Mouse (Mus musculus) testis, postnatal 10 days (tissue): Measurements from ENCODE around the gene Raly.

Source experiments
- DNase-seq: peaks from one replicate; pipeline ENCODE4 v3.0.0; 2021; ENCODE audit warnings: low spot score

Gene Raly

DNA sequence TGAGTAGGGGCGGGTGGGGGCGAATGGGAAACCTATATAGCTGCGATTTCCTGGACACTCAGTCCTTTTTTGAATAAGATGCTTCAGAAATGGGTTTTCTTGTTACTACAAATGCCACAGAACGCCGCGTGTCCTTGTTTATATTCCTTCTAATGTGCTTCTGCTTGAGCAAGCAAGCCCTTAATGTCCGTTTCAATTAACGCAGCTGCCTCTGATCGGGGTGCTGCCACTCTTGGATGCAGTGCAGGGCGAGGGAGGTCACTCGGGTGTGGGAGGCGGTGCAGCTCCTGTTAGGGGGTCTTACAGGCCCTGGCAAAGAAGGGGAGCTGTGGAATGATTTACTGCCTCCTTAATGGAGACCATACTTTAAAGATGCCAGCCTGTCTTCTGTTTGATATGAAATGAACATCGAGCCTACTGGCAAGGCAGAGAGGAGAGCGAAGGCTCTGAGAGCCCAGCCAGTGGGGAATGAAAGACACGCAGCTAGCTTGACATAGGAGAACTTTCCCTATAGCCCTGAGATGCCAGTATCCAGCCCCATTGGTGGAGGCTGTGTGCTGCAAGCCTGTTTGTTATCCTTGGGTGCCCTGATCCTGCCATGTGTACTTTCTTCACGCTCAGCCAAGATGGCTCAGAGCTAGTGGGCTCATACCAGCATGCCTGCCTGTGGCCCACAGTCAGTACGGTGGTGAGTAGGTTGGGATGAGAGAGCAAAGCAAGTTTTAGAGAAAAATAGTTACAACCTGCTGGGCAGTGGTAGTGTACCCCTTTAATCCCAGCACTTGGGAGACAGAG, 7.8 kb upstream of the Raly start:
- DNase-seq: no peak

GRCm38 (mm10) chr2:154785284-154785683, 5.6 kb upstream of the Raly start:
- DNase-seq: no peak

GRCm38 (mm10) chr2:154786187-154786586, 4.7 kb upstream of the Raly start:
- no peak for DNase-seq

DNA sequence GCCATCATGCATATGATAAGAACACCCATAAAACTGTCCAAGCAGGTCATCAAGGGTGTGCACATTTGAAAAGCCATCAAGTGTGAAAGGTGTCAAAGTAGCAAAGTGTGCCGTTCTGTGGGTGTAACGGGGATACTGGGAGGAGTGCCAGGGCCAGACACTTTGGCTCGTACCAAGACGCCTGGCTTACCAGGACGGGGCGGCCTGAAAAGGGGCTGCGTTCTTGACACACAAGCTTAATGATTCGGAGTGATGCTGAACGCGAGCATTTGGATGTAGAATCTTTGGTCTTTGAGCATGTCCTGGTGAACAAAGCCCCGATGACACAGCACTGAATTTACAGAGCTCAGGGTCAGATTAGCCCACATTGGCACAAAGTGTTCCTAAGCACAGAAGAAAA, 4.1 kb upstream of the Raly start:
- peak; percentile 55 for DNase-seq

DNA sequence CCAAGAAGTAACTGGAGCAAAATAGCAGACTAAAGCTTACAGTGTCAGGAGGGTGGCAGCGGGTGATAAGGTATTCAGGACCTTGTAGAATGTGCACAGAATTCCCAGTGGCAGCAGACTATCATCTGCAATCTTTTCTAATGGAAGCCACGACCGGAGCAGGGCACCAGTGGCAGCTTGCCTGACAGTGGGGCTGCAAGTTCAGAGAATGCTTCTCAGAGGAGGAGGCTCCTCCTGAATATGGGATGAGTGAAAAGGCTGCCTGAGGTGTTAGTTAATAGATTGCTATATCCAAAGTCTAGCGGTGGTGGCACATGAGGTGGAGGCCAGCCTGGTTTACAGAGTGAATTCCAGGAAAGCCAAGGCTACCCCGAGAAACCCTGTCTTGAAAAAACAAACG, 1.5 kb upstream of the Raly start:
- DNase-seq: no peak

GRCm38 (mm10) chr2:154789977-154790655, 780 bp upstream of the Raly start:
- DNase-seq: no peak

- DNase-seq: peak; percentile 86
Observed at GRCm38 (mm10) chr2:154791661-154792642, 1.1 kb downstream of the Raly start.

GRCm38 (mm10) chr2:154803372-154803771, 12.5 kb downstream of the Raly start:
- no peak for DNase-seq

- no peak for DNase-seq
Observed at GRCm38 (mm10) chr2:154803845-154804244, 12.9 kb downstream of the Raly start.

DNA sequence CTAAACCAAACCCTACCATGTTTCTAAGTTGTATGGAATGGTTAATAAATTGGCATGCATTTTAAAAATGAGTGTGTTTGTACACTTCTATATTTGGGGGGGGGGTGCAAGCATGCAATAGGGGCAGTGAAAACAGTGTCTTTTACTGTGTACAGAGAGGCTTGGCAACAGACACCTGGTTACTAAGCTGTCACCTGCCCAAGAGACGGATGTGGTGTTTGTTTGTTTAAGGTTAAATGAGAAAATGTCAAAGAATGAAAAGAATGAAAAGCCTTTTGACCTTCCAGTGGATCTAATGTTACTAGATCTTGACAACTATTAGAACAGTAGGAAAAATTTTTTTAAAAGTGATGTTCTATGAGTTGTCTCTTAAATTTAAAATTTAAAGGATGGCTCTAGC, 16.8 kb downstream of the Raly start:
- no peak for DNase-seq

DNA sequence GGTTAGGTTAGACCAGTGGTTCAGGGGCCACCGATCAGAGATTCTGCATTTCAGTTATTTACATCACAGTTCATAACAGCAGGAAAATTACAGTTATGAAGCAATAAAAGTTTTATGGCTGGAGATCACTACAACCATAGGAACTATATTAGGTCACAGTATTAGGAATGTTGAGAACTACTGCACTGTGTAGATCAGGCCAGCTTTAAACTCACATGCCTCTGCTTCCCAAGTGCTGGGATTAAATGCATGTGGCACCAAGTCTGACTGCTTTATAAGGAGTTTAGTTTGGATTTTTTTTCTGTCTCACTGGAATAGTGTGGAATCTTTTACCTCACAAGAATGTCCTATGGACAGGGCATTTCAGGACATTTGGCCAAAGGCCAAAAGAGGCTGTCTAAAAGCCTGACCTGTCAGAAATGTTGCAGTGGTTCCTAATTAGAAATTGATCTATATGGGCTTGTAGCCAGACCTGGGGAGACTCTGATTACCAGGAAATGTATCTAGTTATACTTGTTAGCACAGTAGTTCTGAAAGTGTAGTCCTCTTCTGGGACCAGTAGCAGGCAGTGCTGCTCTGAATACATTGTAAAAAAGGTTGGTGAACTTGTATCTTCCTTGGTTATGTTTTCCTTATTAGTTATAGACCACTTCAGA, 18.3 kb downstream of the Raly start:
- no peak for DNase-seq

GRCm38 (mm10) chr2:154810821-154811220, 19.9 kb downstream of the Raly start:
- DNase-seq: no peak

- DNase-seq: no peak
Observed at GRCm38 (mm10) chr2:154813426-154813825, 22.5 kb downstream of the Raly start.

DNA sequence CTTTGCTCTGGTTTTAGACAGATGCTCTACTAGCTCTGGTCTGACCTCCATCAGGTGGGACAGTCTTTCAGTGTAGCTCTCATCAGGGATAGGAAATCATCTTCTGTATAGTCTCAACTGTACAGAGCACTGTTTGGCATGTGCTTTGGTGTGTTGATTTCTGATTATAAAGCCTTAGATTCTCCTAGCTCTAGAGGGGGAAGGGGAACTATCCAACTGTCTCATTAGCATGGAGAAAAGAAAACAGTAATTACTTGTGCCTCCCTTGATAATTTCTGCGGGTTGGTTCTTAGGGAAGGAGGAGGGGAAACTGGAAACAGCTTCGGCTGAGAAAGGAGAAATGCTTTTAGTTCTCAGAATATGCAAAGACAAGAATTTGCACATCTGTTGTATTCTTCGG, 26.2 kb downstream of the Raly start:
- no peak for DNase-seq

- peak; percentile 74 for DNase-seq
Observed at GRCm38 (mm10) chr2:154817788-154818187, 26.9 kb downstream of the Raly start.

GRCm38 (mm10) chr2:154818599-154818998, 27.7 kb downstream of the Raly start:
- no peak for DNase-seq

DNA sequence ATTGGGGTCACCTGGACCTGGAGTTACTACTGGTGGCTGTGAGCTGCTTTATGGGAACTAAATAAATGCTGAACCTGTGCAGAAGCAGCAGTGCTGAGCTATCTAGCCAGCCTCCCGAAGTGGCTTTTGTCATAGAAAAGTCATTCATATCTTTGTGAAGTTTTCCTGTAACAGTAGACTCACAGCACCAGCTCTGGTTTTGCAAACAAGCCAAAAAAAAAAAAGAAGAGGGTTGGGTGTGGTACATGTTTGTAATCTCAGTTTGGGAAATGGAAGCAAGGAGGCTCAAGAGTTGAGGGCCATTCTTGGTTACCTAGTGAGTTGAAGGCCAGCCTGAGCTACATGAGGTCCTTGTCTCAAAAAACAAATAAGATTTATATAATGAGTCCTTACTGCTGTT, 29.4 kb downstream of the Raly start:
- no peak for DNase-seq

DNA sequence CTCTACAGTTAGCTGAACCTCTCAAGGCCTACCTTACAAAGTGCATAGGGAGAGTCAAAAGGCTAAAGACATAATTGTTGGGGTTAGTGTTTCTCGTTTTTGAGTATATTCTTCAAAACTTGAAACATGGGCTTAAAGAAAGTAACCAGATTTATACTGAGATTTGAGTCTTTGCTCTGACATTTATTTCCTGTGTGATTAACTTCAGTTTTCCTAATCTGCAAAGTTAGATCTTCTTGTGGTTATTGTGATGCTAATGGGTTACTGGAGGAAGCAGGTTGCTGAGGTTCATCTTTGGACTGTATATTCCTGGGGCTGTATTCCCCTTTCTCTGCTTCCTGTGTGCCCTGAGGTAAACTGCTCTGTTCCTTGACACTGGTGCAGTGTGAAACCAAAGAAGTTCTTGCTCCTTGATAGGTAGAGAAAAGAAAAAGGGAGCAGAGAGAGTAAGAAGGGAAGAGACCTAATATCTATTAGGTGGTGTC, 35.2 kb downstream of the Raly start:
- no peak for DNase-seq

GRCm38 (mm10) chr2:154827521-154827920, 36.6 kb downstream of the Raly start:
- DNase-seq: no peak

GRCm38 (mm10) chr2:154832471-154832870, 41.6 kb downstream of the Raly start:
- DNase-seq: no peak

- DNase-seq: no peak
Observed at GRCm38 (mm10) chr2:154834149-154834865, 43.4 kb downstream of the Raly start.
